Mouse (Mus musculus): ENCODE results near the gene Zfp948. TPM values are rescaled to one million over a fixed set of nuclear protein-coding genes. Genes with fewer than 3 reads are reported as not detected.

Gene Zfp948
- 2.0 TPM for polyA plus RNA-seq (2012; fragmentation: generic; extraction: Trizol)

DNA sequence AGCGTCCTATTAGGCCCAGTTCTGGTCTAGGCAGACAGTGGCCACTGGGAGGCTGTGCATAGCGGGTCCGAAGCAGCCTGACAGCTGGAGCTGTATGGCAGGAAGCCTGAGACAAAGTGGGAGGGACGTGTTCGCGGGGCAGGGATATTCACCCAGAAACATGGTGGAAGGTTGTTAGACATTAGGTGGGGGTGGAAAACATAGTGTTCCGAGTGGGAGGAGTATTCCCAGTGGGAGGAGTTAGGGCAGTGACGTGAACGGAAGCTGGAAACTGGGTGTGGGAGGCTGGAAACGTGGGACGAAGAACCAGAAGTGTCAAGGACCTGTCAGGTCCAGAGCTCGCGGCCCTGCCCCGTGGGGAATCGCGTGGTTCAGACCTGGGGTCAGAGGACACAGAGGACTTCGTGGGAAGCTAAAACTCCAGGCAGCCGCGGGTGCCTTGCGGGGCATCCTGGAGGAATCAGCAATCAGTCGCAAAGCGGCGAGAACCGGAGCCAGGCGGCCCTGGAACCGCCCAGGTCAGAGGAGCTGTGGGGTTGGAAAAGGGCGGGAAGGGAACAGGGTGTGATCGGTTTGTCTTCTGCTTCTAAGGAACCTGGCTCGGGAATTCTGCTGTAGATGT is at the start of gene Zfp948:
Zfp948 (plus strand) TSS at position 281 of the 622 bp plus-strand sequence.
- Histone ChIP-seq H3K36me3 (ENCODE audit: control insufficient read depth, insufficient read depth) (peaks cover 14% of the 10 kb centered on the region), H3ac (ENCODE audit: control insufficient read depth, insufficient read length) (no peak within 1 kb of the TSS), H3K4me2 (ENCODE audit: low read depth) (peak within 1 kb of the TSS; percentile 100), H3K4me3 (peak within 1 kb of the TSS; percentile 53), H3K79me2 (ENCODE audit: control insufficient read depth, insufficient read depth) (peaks cover 38% of the 10 kb centered on the region), H3K27me3 (ENCODE audit: control insufficient read depth, insufficient read depth, insufficient read length) (no peaks in the 10 kb centered on the region)
- TF ChIP-seq REST (IDR thresholded peaks at IDR 0.05; ENCODE audit: insufficient read depth, insufficient read length) (no peak), MAX (IDR thresholded peaks at IDR 0.05; ENCODE audit: low read depth) (no peak), TCF3 (IDR thresholded peaks at IDR 0.05; ENCODE audit: insufficient read length, low read depth) (no peak), E2F4 (IDR thresholded peaks at IDR 0.05; ENCODE audit: insufficient read depth) (peak; percentile 14), TCF12 (IDR thresholded peaks at IDR 0.05; ENCODE audit: insufficient read depth, poor library complexity, severe bottlenecking) (no peak), SRF (IDR thresholded peaks at IDR 0.05; ENCODE audit: control insufficient read depth, insufficient read length, low read depth) (no peak), CEBPB (IDR thresholded peaks at IDR 0.05; ENCODE audit: insufficient read depth, poor library complexity, severe bottlenecking) (no peak), MYOG (IDR thresholded peaks at IDR 0.05; ENCODE audit: control insufficient read depth in 1 of 3, insufficient read depth in 1 of 3, insufficient read length in 2 of 3, low read depth in 2 of 3) (peak in 2 of 3 experiments; percentile 66 to 71), POLR2A (IDR thresholded peaks at IDR 0.05; ENCODE audit: insufficient read length, low read depth) (peak; percentile 72), USF1 (IDR thresholded peaks at IDR 0.05; ENCODE audit: low read depth) (no peak), MYOD1 (IDR thresholded peaks at IDR 0.05; ENCODE audit: control insufficient read depth in 1 of 3, insufficient read length in 2 of 3, low read depth in 2 of 3) (peak in 2 of 3 experiments; percentile 77 to 80), POLR2AphosphoS2 (IDR thresholded peaks at IDR 0.05; ENCODE audit: insufficient read length, low read depth) (peak; percentile 92)

DNA sequence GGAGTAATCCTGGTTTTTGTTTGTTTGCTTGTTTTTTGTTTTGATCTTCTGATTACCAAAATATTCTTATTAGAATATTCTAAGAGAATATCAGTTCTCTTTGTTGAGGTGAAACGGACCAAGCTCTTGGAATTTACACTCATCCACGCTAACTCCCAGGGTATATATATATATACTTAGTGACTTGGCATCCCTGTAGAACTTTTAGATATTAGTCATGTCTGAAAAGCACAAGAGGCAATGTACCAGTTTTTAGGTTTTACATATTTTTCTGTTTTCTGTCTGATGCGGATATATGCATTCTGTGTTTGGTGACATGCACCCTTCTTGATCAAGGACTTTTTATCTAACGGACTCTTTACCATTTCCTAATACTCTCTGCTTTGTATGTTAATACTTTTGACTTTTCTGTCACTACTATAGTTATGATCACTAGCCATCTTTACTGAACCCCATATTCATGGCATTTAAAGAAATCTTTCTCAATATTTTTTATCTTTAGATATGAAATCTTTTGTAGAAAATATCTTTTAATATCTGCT is 49.6 kb upstream of the Zfp948 start:
- peak overlapping the region; percentile 71 for H3K4me3 ChIP-seq
- peak overlapping the region; percentile 54 for H3ac ChIP-seq (ENCODE audit: control insufficient read depth, insufficient read length)
- no peak for TF ChIP-seq E2F4 (IDR thresholded peaks at IDR 0.05; ENCODE audit: insufficient read depth)
- no peaks in the 10 kb centered on the region for H3K36me3 ChIP-seq (ENCODE audit: control insufficient read depth, insufficient read depth)
- H3K4me2 ChIP-seq (ENCODE audit: low read depth): peak overlapping the region; percentile 98
- no peaks in the 10 kb centered on the region for H3K79me2 ChIP-seq (ENCODE audit: control insufficient read depth, insufficient read depth)
- no peaks in the 10 kb centered on the region for H3K27me3 ChIP-seq (ENCODE audit: control insufficient read depth, insufficient read depth, insufficient read length)

DNA sequence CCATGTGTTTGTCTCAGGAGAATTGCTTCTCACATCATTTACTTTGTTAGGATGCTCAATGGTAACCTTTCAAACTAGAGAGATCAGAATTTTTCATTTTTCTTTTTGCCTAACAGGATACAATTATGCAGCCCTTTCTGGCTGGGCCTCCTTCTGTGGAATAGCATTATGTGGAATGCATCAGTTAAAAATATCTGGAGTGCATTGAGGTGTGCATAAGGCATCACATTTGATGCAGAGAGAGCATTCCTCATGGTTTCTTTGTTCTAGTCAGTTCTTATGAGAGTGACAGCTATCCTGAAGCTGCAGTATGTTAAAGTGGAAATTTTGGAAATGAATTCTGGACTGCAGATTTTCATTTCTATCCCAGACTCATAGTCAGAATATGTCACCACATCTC is 40.5 kb upstream of the Zfp948 start:
- Histone ChIP-seq H3K4me2 (ENCODE audit: low read depth) (no peak overlapping the region), H3K36me3 (ENCODE audit: control insufficient read depth, insufficient read depth) (no peaks in the 10 kb centered on the region), H3K79me2 (ENCODE audit: control insufficient read depth, insufficient read depth) (no peaks in the 10 kb centered on the region), H3ac (ENCODE audit: control insufficient read depth, insufficient read length) (no peak overlapping the region), H3K4me3 (no peak overlapping the region), H3K27me3 (ENCODE audit: control insufficient read depth, insufficient read depth, insufficient read length) (no peaks in the 10 kb centered on the region)
- TF ChIP-seq SRF (IDR thresholded peaks at IDR 0.05; ENCODE audit: control insufficient read depth, insufficient read length, low read depth) (no peak), TCF12 (IDR thresholded peaks at IDR 0.05; ENCODE audit: insufficient read depth, poor library complexity, severe bottlenecking) (no peak), MAX (IDR thresholded peaks at IDR 0.05; ENCODE audit: low read depth) (no peak), REST (IDR thresholded peaks at IDR 0.05; ENCODE audit: insufficient read depth, insufficient read length) (no peak), POLR2AphosphoS2 (IDR thresholded peaks at IDR 0.05; ENCODE audit: insufficient read length, low read depth) (no peak), CEBPB (IDR thresholded peaks at IDR 0.05; ENCODE audit: insufficient read depth, poor library complexity, severe bottlenecking) (no peak), MYOG (IDR thresholded peaks at IDR 0.05; ENCODE audit: control insufficient read depth in 1 of 3, insufficient read depth in 1 of 3, insufficient read length in 2 of 3, low read depth in 2 of 3) (no peak), USF1 (IDR thresholded peaks at IDR 0.05; ENCODE audit: low read depth) (no peak), POLR2A (IDR thresholded peaks at IDR 0.05; ENCODE audit: insufficient read length, low read depth) (no peak)

DNA sequence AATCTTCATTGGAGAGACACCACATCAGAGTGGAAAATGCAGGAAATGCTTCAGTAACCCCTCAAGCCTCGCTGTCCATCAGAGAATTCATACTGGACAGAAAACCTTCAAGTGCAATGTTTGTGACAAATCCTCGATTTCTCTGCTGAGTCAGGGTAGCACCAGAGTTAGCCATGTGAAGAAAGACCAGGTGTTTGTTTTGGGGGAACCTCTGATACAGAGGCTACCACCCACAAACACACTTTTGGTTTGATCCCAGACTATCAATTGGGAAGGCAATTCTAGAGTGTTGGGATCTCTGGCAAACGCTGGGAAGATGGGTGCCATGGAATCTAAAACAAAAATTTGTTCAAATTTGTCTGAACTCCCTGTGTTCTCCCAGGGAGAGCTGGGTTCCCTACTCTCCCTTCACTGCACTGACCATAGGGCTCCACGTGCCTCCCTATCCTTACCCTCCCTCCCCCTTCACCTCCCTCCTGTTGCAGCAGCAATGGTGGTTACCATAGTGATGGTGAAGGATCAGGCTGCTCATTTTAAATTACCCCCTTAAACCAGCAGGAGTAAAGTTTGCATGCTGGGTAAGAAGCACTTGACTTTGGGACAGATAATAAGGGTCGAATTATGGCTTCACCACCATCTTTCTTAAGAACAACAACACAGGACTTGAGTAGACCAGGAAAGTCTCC is 36.0 kb upstream of the Zfp948 start:
- H3K36me3 ChIP-seq (ENCODE audit: control insufficient read depth, insufficient read depth): no peaks in the 10 kb centered on the region

More for the DNA sequence above, 36.0 kb upstream of the Zfp948 start:
- Histone ChIP-seq H3ac (ENCODE audit: control insufficient read depth, insufficient read length) (no peak overlapping the region), H3K79me2 (ENCODE audit: control insufficient read depth, insufficient read depth) (no peaks in the 10 kb centered on the region), H3K4me2 (ENCODE audit: low read depth) (no peak overlapping the region), H3K4me3 (no peak overlapping the region), H3K27me3 (ENCODE audit: control insufficient read depth, insufficient read depth, insufficient read length) (no peaks in the 10 kb centered on the region)
- TF ChIP-seq REST (IDR thresholded peaks at IDR 0.05; ENCODE audit: insufficient read depth, insufficient read length): no peak
- TF ChIP-seq MYOD1 (IDR thresholded peaks at IDR 0.05; ENCODE audit: control insufficient read depth in 1 of 3, insufficient read length in 2 of 3, low read depth in 2 of 3): no peak
- no peak for TF ChIP-seq USF1 (IDR thresholded peaks at IDR 0.05; ENCODE audit: low read depth)
- TF ChIP-seq E2F4 (IDR thresholded peaks at IDR 0.05; ENCODE audit: insufficient read depth): no peak
- TF ChIP-seq CEBPB (IDR thresholded peaks at IDR 0.05; ENCODE audit: insufficient read depth, poor library complexity, severe bottlenecking): no peak
- no peak for TF ChIP-seq TCF12 (IDR thresholded peaks at IDR 0.05; ENCODE audit: insufficient read depth, poor library complexity, severe bottlenecking)
- no peak for TF ChIP-seq MYOG (IDR thresholded peaks at IDR 0.05; ENCODE audit: control insufficient read depth in 1 of 3, insufficient read depth in 1 of 3, insufficient read length in 2 of 3, low read depth in 2 of 3)
- TF ChIP-seq TCF3 (IDR thresholded peaks at IDR 0.05; ENCODE audit: insufficient read length, low read depth): no peak
- TF ChIP-seq SRF (IDR thresholded peaks at IDR 0.05; ENCODE audit: control insufficient read depth, insufficient read length, low read depth): no peak

Data from myocyte (in vitro differentiated cells).